Mouse (Mus musculus) left cerebral cortex, postnatal 25 days (tissue): ENCODE results near the gene Sat2. TPM values are rescaled to one million over a fixed set of nuclear protein-coding genes. Genes with fewer than 3 reads are reported as not detected.
A peak's percentile ranks its signal among the peaks of the same experiment; 100 is the strongest.
"Not testable (repeated sequence)": the region's sequence is repeated elsewhere in the genome, so short reads cannot be mapped to it uniquely, and the experiment has no call there.

Experiments used
- DNase-seq, 2 experiments: peaks; one replicate each; pipeline ENCODE4 v3.0.0; 2022; ENCODE audit warnings: low spot score in 2 of 2, mixed read lengths in 1 of 2
- intact Hi-C: fragments of 180-260 bp; cut with DNase I; formaldehyde crosslinking; loops from one replicate; pipeline ENCODE4 v1.15.1; 2025
- total RNA-seq, 2 experiments: library from RNA; stranded (reverse); gene quantifications; 2 replicates each; pipeline ENCODE4 v1.2.3; 2021

Gene Sat2
- total RNA-seq, 2 experiments from 2014 or later = 7.4 to 7.7 TPM

GRCm38 (mm10) chr11:69622406-69622805, 582 bp downstream of the Sat2 start:
- no peak for DNase-seq
- intact Hi-C loops = no loop called here

GRCm38 (mm10) chr11:69623006-69623405, 1.2 kb downstream of the Sat2 start:
- intact Hi-C loops = no loop called here
- DNase-seq = no peak

GRCm38 (mm10) chr11:69624339-69624738, 2.5 kb downstream of the Sat2 start:
- intact Hi-C loops, DNase-seq: not testable (repeated sequence)

GRCm38 (mm10) chr11:69628286-69628685, 6.5 kb downstream of the Sat2 start:
- DNase-seq = peak; percentile 68 to 69
- intact Hi-C loops = no loop called here

- intact Hi-C loops = no loop called here
- DNase-seq = no peak
Measured at GRCm38 (mm10) chr11:69629802-69630201, 8.0 kb downstream of the Sat2 start.

- intact Hi-C loops = loop anchor here (2.0 kb wide), 1 partner anchor 30 kb away; the partner anchor contains the start of gene Mpdu1
- DNase-seq = peak; percentile 100
Measured at GRCm38 (mm10) chr11:69632284-69633089, 10.7 kb downstream of the Sat2 start, which contains the start of gene Fxr2. Gene Fxr2 (plus strand): TSS chr11:69632990.

GRCm38 (mm10) chr11:69633128-69633866, 11.5 kb downstream of the Sat2 start:
- intact Hi-C loops = loop anchor here (2.0 kb wide), 1 partner anchor 30 kb away; the partner anchor contains the start of gene Mpdu1
- DNase-seq = no peak

GRCm38 (mm10) chr11:69635471-69635870, 13.6 kb downstream of the Sat2 start:
- intact Hi-C loops = no loop called here
- DNase-seq = no peak

- intact Hi-C loops = no loop called here
- DNase-seq = no peak
Measured at GRCm38 (mm10) chr11:69645860-69646259, 24.0 kb downstream of the Sat2 start.

- no peak for DNase-seq
- intact Hi-C loops = no loop called here
Measured at GRCm38 (mm10) chr11:69653399-69653798, 31.6 kb downstream of the Sat2 start.

- no peak for DNase-seq
- intact Hi-C loops = loop anchor here (2.0 kb wide), 1 partner anchor 16 kb away; no protein-coding TSS in a partner anchor
Measured at GRCm38 (mm10) chr11:69654760-69655159, 32.9 kb downstream of the Sat2 start.

- peak; percentile 75 to 78 for DNase-seq
- intact Hi-C loops = loop anchor here (2.0 kb wide), 1 partner anchor 17 kb away; no protein-coding TSS in a partner anchor
Measured at GRCm38 (mm10) chr11:69655264-69656064, 33.6 kb downstream of the Sat2 start, which contains the start of gene Sox15. Gene Sox15 (plus strand): TSS chr11:69655314.

GRCm38 (mm10) chr11:69656065-69656455, 34.2 kb downstream of the Sat2 start:
- no peak for DNase-seq
- intact Hi-C loops = no loop called here

GRCm38 (mm10) chr11:69656617-69657461, 35.0 kb downstream of the Sat2 start:
- peak; percentile 37 to 39 for DNase-seq
- intact Hi-C loops = no loop called here

GRCm38 (mm10) chr11:69657462-69657881, 35.6 kb downstream of the Sat2 start:
- no peak for DNase-seq
- intact Hi-C loops = no loop called here

GRCm38 (mm10) chr11:69661221-69661881, 39.5 kb downstream of the Sat2 start:
- intact Hi-C loops = loop anchor here (5.0 kb wide), 1 partner anchor 79 kb away; the partner anchor contains the start of genes Trp53 and Wrap53
- DNase-seq = no peak

- intact Hi-C loops = loop anchor here (2.0 to 5.0 kb wide), 2 partner anchors 30 to 80 kb away; partner anchors contain the start of genes Fxr2, Trp53 and Wrap53
- DNase-seq = peak; percentile 92 to 97
Measured at GRCm38 (mm10) chr11:69662213-69662966, 40.6 kb downstream of the Sat2 start, which contains the start of gene Mpdu1. Gene Mpdu1 (minus strand): TSS chr11:69662642.
